Mouse (Mus musculus) stomach, embryonic 16.5 days (tissue): ENCODE results near the gene Sbno1. TPM values are rescaled to one million over a fixed set of nuclear protein-coding genes. Genes with fewer than 3 reads are reported as not detected.

ENCODE experiments used
- ATAC-seq: fragments of 200-750 bp; cut with Nextera tagmentation; 2 replicates; pipeline ENCODE4 v1.8.0; 2017; ENCODE audit warnings: moderate number of reproducible peaks, moderate TSS enrichment; ENCODE audit not compliant: insufficient read depth, low FRiP score
- H3K27ac ChIP-seq: fragments of 300-500 bp; sonication (generic); 2 replicates; pipeline ENCODE4 v1.5.1; 2014; ENCODE audit warnings: low read length
- H3K27me3 ChIP-seq: fragments of 300-500 bp; sonication (generic); 2 replicates; pipeline ENCODE4 v1.6.1; 2014; ENCODE audit warnings: low read length, control low read depth, mixed read lengths; ENCODE audit not compliant: control insufficient read depth, insufficient read depth
- H3K36me3 ChIP-seq: fragments of 300-500 bp; sonication (generic); 2 replicates; pipeline ENCODE4 v1.6.1; 2014; ENCODE audit warnings: low read length; ENCODE audit not compliant: control insufficient read depth, insufficient read depth
- H3K4me1 ChIP-seq: fragments of 300-500 bp; sonication (generic); 2 replicates; pipeline ENCODE4 v1.6.1; 2014; ENCODE audit warnings: low read length, control low read depth, mixed read lengths; ENCODE audit not compliant: control insufficient read depth, insufficient read depth
- H3K4me2 ChIP-seq: fragments of 300-500 bp; sonication (generic); 2 replicates; pipeline ENCODE4 v1.6.1; 2014; ENCODE audit warnings: low read depth, low read length, mixed read lengths
- H3K4me3 ChIP-seq: fragments of 300-500 bp; sonication (generic); replicated peaks from 2 replicates; pipeline ENCODE4 v1.5.1; 2014; ENCODE audit warnings: mild to moderate bottlenecking, low read length
- H3K9ac ChIP-seq: fragments of 300-500 bp; sonication (generic); 2 replicates; pipeline ENCODE4 v1.6.1; 2014; ENCODE audit warnings: low read length
- H3K9me3 ChIP-seq: fragments of 300-500 bp; sonication (generic); replicated peaks from 2 replicates; pipeline ENCODE4 v1.6.1; 2016; ENCODE audit warnings: low read length, control low read depth; ENCODE audit not compliant: control insufficient read depth
- WGBS: fragments of 180-500 bp; shearing (Covaris S2); extraction: QIAGEN DNeasy Blood & Tissue Kit; methylation state at CpG from one replicate; pipeline ENCODE4 v1.1.7; 2014; 5-methylcytosine and 5-hydroxymethylcytosine counted together
- polyA plus RNA-seq: library from polyadenylated mRNA; unstranded; fragments of >200 nt; fragmentation: Nextera tagmentation; extraction: Ambion mirVana; gene quantifications from 2 replicates; pipeline ENCODE4 v1.2.1, GENCODE M21; 2015

Sbno1 gene
- polyA plus RNA-seq, 1 experiment from 2014 or later, result 70.4 TPM

DNA sequence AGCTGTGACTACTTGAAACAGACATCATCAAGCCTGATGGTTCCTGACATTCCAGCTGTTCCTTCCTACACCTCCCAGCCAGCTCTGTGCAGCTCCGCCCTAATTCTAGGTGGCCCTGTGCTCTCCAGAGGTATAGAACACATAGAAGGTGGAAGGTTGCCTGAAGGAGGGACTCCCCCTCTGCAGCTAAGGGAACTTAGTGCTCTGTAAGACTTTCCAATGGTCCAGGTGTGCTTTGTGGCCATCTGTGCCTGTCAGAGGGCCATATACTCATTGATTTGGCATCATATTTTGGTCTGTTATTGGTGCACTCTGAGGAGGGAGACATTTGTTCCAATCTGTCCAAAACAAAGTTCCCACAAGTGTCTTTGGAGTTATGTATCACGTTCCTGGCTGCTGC lies 7.2 kb upstream of the Sbno1 start:
- H3K9me3 ChIP-seq, result no peaks in the 10 kb centered on the region
- H3K9ac ChIP-seq, result no peak overlapping the region
- no peaks in the 10 kb centered on the region for H3K27me3 ChIP-seq
- WGBS, result 67% methylated on average over 2 of the region's 2 CpGs
- ATAC-seq, result no peak
- H3K27ac ChIP-seq, result no peak overlapping the region
- no peak overlapping the region for H3K4me3 ChIP-seq
- no peak overlapping the region for H3K4me2 ChIP-seq
- no peaks in the 10 kb centered on the region for H3K4me1 ChIP-seq
- H3K36me3 ChIP-seq, result no peaks in the 10 kb centered on the region

DNA sequence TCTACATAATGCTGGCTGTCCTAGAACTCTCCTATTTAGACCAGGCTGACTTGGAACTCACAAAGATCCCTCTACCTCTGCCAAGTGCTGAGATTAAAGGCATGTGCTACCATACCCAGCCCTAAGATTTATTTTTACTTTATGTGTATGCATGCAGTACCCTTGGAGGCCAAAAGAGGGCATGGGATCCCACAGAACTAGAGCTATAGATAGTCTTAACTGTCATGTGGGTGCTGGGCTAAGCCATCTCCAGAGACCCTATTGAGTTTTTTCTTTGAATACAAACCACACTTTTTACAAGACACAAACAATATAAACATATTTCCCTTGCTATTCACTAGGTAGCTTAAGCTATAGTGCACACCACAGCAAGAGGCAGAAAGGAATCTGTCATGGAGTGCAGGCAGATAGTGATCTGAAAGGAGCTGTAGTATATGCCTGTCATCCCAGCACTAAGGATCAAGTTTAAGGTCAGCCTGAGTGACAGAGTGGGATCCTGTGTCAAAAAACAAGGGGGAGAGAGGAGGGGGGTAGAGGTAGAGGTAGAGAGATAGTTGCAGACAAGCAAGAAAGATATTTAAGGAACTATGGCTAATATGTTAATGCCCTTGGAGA lies 6.7 kb upstream of the Sbno1 start:
- Histone ChIP-seq H3K4me3 (no peak overlapping the region), H3K4me2 (no peak overlapping the region)
- ATAC-seq, result peak; percentile 72; the same call in 1 of the 2 replicates

DNA sequence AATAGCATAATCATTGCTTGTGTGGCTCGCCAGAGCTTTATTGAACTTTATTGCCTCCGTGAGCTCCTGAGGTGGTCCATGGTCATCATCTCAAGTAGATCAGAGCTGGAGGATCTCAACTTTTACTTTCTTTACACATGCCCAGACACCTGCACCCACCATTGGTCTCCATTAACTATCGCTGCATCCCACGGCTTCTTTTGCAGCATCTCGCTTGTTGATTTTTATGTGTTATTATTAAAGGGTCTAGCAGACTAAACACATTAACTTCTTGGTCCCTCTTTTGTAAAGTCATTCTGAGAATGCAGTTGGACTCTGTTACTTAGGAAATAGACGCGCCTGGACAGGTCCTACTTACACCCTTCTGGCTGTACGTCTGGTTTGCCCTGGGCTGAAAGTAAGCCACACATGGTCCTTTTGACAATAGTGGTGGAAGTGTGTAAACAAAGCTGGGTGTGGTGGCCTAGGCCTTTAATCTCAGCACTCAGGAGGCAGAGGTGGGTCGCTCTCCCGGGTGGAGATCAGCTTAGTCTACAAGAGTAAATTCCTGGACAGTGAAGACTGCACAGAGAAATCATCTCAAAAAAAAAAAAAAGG lies 772 bp upstream of the Sbno1 start:
- H3K36me3 ChIP-seq, result no peaks in the 10 kb centered on the region
- no peaks in the 10 kb centered on the region for H3K27me3 ChIP-seq
- H3K4me3 ChIP-seq, result peak overlapping the region; percentile 98
- H3K9me3 ChIP-seq, result no peaks in the 10 kb centered on the region
- no peak for ATAC-seq
- peak overlapping the region; percentile 82 for H3K27ac ChIP-seq
- peak overlapping the region; percentile 58; the same call in 1 of the 2 replicates for H3K9ac ChIP-seq
- H3K4me2 ChIP-seq, result peak overlapping the region; percentile 59
- 71% methylated on average over 10 of the region's 10 CpGs for WGBS
- H3K4me1 ChIP-seq, result peaks cover 13% of the 10 kb centered on the region

More for the DNA sequence above, 6.7 kb upstream of the Sbno1 start:
- no peaks in the 10 kb centered on the region for H3K9me3 ChIP-seq
- no peak overlapping the region for H3K9ac ChIP-seq
- H3K27me3 ChIP-seq, result no peaks in the 10 kb centered on the region
- no peaks in the 10 kb centered on the region for H3K4me1 ChIP-seq
- no peak overlapping the region for H3K27ac ChIP-seq
- no peaks in the 10 kb centered on the region for H3K36me3 ChIP-seq

DNA sequence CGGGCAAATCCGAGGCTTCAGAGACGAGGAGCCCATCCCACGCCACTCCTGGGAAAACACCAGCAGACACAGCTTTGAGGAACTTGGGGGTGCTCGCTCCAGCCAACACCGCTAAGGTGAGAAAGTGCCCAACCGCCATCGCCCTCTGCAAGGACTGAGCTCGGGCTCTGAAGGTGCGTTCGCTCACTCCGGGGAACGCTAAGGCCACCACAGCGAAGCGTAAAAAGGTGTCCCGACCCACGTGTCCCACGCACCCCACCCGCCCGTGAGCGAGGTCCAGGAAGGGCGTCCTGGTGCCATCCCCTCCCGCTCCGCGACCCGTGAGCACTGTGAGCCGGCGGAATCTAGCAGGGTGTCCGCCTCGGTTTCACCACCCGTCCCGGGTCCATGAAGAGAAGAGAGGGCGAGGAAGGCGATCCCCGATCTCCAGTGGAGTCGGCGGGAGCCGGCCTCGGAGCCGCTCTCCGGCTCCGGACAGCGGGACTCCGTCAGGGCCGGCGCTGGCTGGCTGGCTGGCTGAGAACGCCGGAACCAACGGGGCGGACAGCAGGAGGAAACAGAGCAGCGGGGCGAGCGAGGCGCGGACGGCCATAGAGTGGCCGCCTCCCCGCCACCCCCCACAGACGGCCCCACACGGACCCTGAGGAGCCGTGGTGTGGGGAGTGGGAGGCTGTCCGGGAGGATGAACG lies 934 bp downstream of the Sbno1 start:
- Histone ChIP-seq H3K4me2 (peak overlapping the region; percentile 90), H3K4me1 (peaks cover 13% of the 10 kb centered on the region), H3K9me3 (no peaks in the 10 kb centered on the region), H3K27me3 (no peaks in the 10 kb centered on the region), H3K9ac (peak overlapping the region; percentile 92), H3K27ac (peak overlapping the region; percentile 87), H3K36me3 (no peaks in the 10 kb centered on the region), H3K4me3 (peak overlapping the region; percentile 98)
- ATAC-seq, result peak; percentile 45
- WGBS, result under 1% methylated on average over 63 of the region's 63 CpGs

DNA sequence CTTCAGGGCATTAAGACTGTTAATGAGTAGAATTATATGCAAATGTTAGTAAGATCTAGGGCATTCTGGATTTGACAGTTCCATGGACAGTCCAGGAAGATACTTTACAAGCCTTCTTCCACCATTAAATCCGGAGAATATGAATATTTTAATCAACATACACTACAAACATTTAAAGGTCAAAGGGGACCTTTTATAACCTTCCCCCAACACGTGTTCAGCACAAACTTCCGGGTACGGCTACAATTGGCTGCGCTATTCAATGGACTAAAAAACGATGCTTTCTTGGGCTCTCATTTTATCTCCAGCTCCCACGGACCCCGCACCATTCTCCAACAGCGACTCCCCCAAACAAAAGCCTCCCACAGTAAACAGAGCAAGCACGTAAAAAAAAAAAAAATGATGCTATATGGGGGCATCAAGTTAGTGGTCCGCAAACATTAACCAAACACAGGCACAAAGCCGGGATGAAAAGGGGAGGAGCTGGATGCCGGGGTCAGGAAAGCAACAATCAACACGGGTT lies 1.5 kb downstream of the Sbno1 start:
- Histone ChIP-seq H3K27ac (peak overlapping the region; percentile 87), H3K9ac (peak overlapping the region; percentile 92), H3K36me3 (no peaks in the 10 kb centered on the region), H3K4me3 (peak overlapping the region; percentile 98), H3K9me3 (no peaks in the 10 kb centered on the region), H3K27me3 (no peaks in the 10 kb centered on the region), H3K4me2 (peak overlapping the region; percentile 90), H3K4me1 (peaks cover 13% of the 10 kb centered on the region)
- 2% methylated on average over 14 of the region's 14 CpGs for WGBS
- ATAC-seq, result no peak

DNA sequence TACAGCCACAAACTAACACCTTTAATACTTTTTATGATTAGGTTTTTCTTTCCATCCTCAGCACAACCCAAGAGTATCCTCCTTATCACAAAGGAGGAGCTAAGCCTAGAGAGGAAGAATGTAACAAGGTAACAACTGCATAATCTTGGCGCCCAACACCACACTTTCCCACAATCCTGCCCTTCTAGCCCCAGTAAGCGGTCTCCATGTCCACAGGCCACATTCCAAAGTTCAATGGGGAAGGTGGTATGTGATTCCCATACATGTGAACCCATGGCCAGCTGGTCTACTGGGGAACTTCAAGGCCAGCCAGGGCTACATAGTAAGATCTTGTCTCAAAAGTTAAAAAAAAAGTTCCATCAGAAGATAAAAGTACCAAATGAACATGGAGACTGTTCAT lies 4.0 kb downstream of the Sbno1 start:
- Histone ChIP-seq H3K27me3 (no peaks in the 10 kb centered on the region), H3K4me2 (no peak overlapping the region), H3K4me3 (no peak overlapping the region), H3K4me1 (peaks cover 11% of the 10 kb centered on the region), H3K9me3 (no peaks in the 10 kb centered on the region), H3K27ac (no peak overlapping the region), H3K36me3 (no peaks in the 10 kb centered on the region; the same call in 1 of the 2 replicates), H3K9ac (no peak overlapping the region)
- ATAC-seq, result no peak
- WGBS, result 86% methylated on average over 2 of the region's 2 CpGs

DNA sequence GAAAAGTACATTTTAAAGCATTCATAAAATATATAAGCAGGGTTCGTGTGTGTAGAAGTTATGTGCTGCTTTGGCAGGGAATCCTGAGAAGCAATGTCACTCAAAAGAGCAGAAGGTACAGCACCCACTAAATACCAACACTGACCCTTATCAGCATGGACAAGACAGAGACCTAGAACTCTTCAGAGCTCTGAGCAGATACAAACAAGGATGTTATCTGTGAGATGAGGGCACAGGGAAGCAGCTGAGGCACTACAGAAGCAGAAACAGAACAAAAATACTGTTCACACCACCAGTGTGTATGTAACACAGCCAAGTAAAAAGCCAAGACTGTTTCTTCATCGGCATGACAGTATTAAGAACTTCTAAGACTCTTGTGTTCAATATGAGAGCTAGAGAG lies 6.9 kb downstream of the Sbno1 start:
- no peak overlapping the region for H3K4me3 ChIP-seq
- no peaks in the 10 kb centered on the region for H3K27me3 ChIP-seq
- ATAC-seq, result no peak
- H3K27ac ChIP-seq, result no peak overlapping the region
- H3K4me1 ChIP-seq, result no peaks in the 10 kb centered on the region; the same call in 1 of the 2 replicates
- H3K9me3 ChIP-seq, result no peaks in the 10 kb centered on the region
- no peaks in the 10 kb centered on the region; the same call in 1 of the 2 replicates for H3K36me3 ChIP-seq
- no peak overlapping the region for H3K4me2 ChIP-seq
- no peak overlapping the region for H3K9ac ChIP-seq
- WGBS, result 94% methylated on average over 2 of the region's 2 CpGs

DNA sequence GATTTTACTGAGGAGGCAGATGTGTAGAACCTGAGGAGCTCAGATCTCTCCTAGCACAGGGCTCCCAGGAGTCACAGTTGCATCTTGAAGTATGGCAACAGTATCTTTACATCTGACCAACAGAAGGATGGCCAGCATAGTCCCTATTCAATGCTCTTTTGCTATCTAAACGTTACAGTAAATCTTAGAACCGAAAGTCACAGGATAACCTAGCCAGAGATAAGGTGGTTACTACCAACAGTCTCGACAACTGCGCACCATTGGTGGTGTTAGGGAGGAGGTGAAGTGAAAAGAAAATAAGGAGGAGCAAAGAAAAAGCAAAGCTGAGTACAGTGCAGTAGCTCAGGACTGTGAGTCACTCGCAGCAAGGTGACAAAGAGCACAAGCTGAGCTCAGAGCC lies 13.6 kb downstream of the Sbno1 start:
- Histone ChIP-seq H3K36me3 (peaks cover 11% of the 10 kb centered on the region), H3K27me3 (no peaks in the 10 kb centered on the region), H3K4me1 (no peaks in the 10 kb centered on the region), H3K4me3 (no peak overlapping the region), H3K9me3 (no peaks in the 10 kb centered on the region), H3K9ac (no peak overlapping the region), H3K4me2 (no peak overlapping the region), H3K27ac (no peak overlapping the region)
- WGBS, result 81% methylated on average over 5 of the region's 5 CpGs
- ATAC-seq, result no peak

DNA sequence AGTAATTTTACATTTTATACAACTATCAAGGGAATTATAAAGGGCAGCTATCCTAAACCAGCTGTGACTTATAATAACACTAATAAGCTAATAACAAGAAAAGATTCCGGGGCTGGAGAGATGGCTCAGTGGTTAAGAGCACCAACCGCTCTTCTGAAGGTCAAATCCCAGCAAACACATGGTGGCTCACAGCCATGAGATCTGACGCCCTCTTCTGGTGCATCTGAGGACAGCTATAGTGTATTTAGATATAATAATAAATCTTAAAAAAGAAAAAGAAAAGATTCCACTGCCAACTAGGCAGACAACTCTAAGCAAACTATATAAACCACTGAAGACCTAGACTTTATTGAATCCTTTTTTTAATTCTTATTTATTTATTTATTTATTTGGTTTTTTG lies 15.0 kb downstream of the Sbno1 start:
- no peaks in the 10 kb centered on the region for H3K4me1 ChIP-seq
- no peak overlapping the region for H3K4me2 ChIP-seq
- H3K9ac ChIP-seq, result no peak overlapping the region
- no peak for ATAC-seq
- H3K27ac ChIP-seq, result no peak overlapping the region
- WGBS, result 73% methylated on average over 3 of the region's 3 CpGs
- no peak overlapping the region for H3K4me3 ChIP-seq
- H3K9me3 ChIP-seq, result no peaks in the 10 kb centered on the region
- no peaks in the 10 kb centered on the region for H3K27me3 ChIP-seq
- H3K36me3 ChIP-seq, result peaks cover 16% of the 10 kb centered on the region
